Mouse (Mus musculus) embryonic facial prominence, embryonic 14.5 days (tissue): ENCODE results near the gene E2f6. TPM values are rescaled to one million over a fixed set of nuclear protein-coding genes. Genes with fewer than 3 reads are reported as not detected.

Source experiments
- ATAC-seq: fragments of 200-750 bp; cut with Nextera tagmentation; 2 replicates; pipeline ENCODE4 v1.8.0; 2017; ENCODE audit warnings: low read depth, moderate number of reproducible peaks, moderate TSS enrichment
- DNase-seq: peaks from one replicate; pipeline ENCODE4 v3.0.0-alpha.2; 2015; ENCODE audit warnings: low spot score
- H3K27ac ChIP-seq: fragments of 300-500 bp; sonication (generic); replicated peaks from 2 replicates; pipeline ENCODE4 v1.5.1; 2014; ENCODE audit warnings: low read depth, mild to moderate bottlenecking, low read length, moderate library complexity
- H3K27me3 ChIP-seq: fragments of 300-500 bp; sonication (generic); replicated peaks from 2 replicates; pipeline ENCODE4 v1.6.1; 2014; ENCODE audit warnings: low read length; ENCODE audit not compliant: control insufficient read depth, insufficient read depth
- H3K36me3 ChIP-seq: fragments of 300-500 bp; sonication (generic); 2 replicates; pipeline ENCODE4 v1.6.1; 2014; ENCODE audit warnings: low read length, mixed read lengths; ENCODE audit not compliant: control insufficient read depth, insufficient read depth
- H3K4me1 ChIP-seq: fragments of 300-500 bp; sonication (generic); 2 replicates; pipeline ENCODE4 v1.6.1; 2014; ENCODE audit warnings: antibody characterized with exemption, low read length; ENCODE audit not compliant: control insufficient read depth, insufficient read depth
- H3K4me2 ChIP-seq: fragments of 300-500 bp; sonication (generic); 2 replicates; pipeline ENCODE4 v1.6.1; 2014; ENCODE audit warnings: low read depth, mild to moderate bottlenecking, low read length, moderate library complexity, mixed read lengths
- H3K4me3 ChIP-seq: fragments of 300-500 bp; sonication (generic); 2 replicates; pipeline ENCODE4 v1.5.1; 2014; ENCODE audit warnings: low read depth, mild to moderate bottlenecking, low read length
- H3K9ac ChIP-seq: fragments of 300-500 bp; sonication (generic); 2 replicates; pipeline ENCODE4 v1.6.1; 2014; ENCODE audit warnings: low read depth, mild to moderate bottlenecking, low read length, moderate library complexity, mixed read lengths
- H3K9me3 ChIP-seq: fragments of 300-500 bp; sonication (generic); 2 replicates; pipeline ENCODE4 v1.6.1; 2016; ENCODE audit warnings: low read length; ENCODE audit not compliant: control insufficient read depth
- WGBS: fragments of 180-500 bp; shearing (Covaris S2); extraction: QIAGEN DNeasy Blood & Tissue Kit; methylation state at CpG from one replicate; pipeline ENCODE4 v1.1.7; 2014; 5-methylcytosine and 5-hydroxymethylcytosine counted together
- polyA plus RNA-seq: library from polyadenylated mRNA; unstranded; fragments of >200 nt; fragmentation: Nextera tagmentation; extraction: Ambion mirVana; gene quantifications from 2 replicates; pipeline ENCODE4 v1.2.1, GENCODE M21; 2014

E2f6 gene
- polyA plus RNA-seq, 1 experiment from 2014 or later: 51.9 TPM

GRCm38 (mm10) chr12:16805511-16805910 is 5.3 kb upstream of the E2f6 start:
- H3K4me1 ChIP-seq: 0 out of 2 replicates have a peak, but pooled peaks cover 1% of the 10 kb centered on the region
- WGBS: 6% methylated on average over 5 of the region's 5 CpGs
- peaks cover 9% of the 10 kb centered on the region for H3K27me3 ChIP-seq
- H3K27ac ChIP-seq: no peak overlapping the region
- H3K4me2 ChIP-seq: no peak overlapping the region
- no peak overlapping the region for H3K9ac ChIP-seq
- ATAC-seq: peak; percentile 74
- no peaks in the 10 kb centered on the region for H3K9me3 ChIP-seq
- H3K36me3 ChIP-seq: no peaks in the 10 kb centered on the region
- no peak overlapping the region for H3K4me3 ChIP-seq
- DNase-seq: peak; percentile 92

DNA sequence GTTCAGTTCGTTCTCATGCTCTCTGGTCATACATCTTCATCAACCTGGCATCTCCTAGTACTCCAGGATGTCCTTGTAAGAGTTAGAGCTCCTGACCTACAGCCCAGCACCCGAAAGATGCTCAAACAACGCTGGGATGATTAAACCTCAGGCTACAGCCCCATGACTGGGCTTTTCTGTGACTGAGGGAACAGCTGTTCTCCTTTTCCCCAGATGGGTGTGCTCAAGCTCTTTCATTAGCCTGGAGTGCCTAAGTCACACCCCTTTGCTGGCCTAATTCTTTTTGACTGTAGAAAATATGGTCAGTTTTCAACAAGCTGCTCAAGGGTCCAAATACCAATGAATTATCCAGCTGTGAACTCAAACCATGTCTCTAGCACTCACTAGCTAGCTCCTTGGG is 2.7 kb upstream of the E2f6 start:
- DNase-seq: peak; percentile 84
- H3K4me1 ChIP-seq: peaks cover 15% of the 10 kb centered on the region
- H3K9me3 ChIP-seq: no peaks in the 10 kb centered on the region
- H3K4me2 ChIP-seq: no peak overlapping the region
- 42% methylated on average over 3 of the region's 3 CpGs for WGBS
- no peak overlapping the region for H3K27ac ChIP-seq
- no peak overlapping the region for H3K4me3 ChIP-seq
- H3K9ac ChIP-seq: no peak overlapping the region
- ATAC-seq: no peak
- no peaks in the 10 kb centered on the region for H3K36me3 ChIP-seq
- peaks cover 9% of the 10 kb centered on the region; the same call in 1 of the 2 replicates for H3K27me3 ChIP-seq

DNA sequence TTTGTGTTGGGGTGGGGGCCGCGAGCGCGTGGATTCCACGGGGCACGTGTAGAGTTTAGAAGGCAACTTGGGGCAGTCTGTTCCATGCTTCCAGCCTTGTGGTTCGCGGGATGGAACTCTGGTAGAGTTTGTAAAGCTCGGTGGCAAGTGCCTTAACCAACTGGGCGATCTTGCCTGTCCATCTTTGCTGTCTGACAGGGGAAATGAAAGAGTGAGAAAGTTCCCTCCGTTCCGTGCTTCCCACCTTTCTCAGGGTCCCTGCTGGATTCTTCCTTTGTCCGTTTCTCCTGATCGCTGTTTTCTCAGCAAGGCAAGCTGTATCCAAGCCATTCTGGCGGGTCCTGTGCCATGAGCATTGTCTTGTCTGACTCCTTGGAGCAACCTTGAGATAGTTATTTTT is 714 bp downstream of the E2f6 start:
- Histone ChIP-seq H3K9ac (peak overlapping the region; percentile 87), H3K4me2 (peak overlapping the region; percentile 86), H3K4me1 (peaks cover 15% of the 10 kb centered on the region), H3K27me3 (peaks cover 9% of the 10 kb centered on the region; the same call in 1 of the 2 replicates), H3K4me3 (peak overlapping the region; percentile 85), H3K27ac (peak overlapping the region; percentile 78), H3K9me3 (no peaks in the 10 kb centered on the region), H3K36me3 (peaks cover 21% of the 10 kb centered on the region)
- WGBS: 3% methylated on average over 15 of the region's 15 CpGs
- ATAC-seq (peak; percentile 13; the same call in 1 of the 2 replicates), DNase-seq (no peak)

DNA sequence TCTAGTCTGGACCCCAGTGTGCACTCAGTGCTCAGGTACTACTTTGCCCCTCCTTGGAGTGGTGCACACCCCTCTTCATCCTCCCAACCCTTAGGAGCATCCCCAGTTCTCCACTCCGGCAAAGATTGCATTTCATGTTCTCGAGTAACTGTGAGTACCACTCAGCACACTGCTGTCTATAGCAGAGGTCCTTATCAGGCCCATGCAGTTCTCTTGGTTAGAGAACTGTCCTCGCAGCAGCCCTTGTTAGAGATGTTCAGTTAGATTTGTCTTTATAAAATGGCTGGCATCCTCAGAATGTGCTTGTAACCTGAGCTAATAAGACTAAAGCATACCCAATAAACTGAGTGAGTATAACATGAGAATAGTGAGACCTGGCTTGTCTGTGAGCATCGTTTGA is 6.4 kb downstream of the E2f6 start:
- H3K4me2 ChIP-seq: no peak overlapping the region
- no peaks in the 10 kb centered on the region for H3K9me3 ChIP-seq
- no peak overlapping the region for H3K4me3 ChIP-seq
- peaks cover 70% of the 10 kb centered on the region for H3K36me3 ChIP-seq
- 89% methylated on average over 4 of the region's 4 CpGs for WGBS
- ATAC-seq: no peak
- peaks cover 8% of the 10 kb centered on the region for H3K4me1 ChIP-seq
- no peak for DNase-seq
- no peak overlapping the region for H3K9ac ChIP-seq
- no peak overlapping the region for H3K27ac ChIP-seq
- no peaks in the 10 kb centered on the region for H3K27me3 ChIP-seq

GRCm38 (mm10) chr12:16818513-16818912 is 7.8 kb downstream of the E2f6 start:
- Histone ChIP-seq H3K27me3 (no peaks in the 10 kb centered on the region), H3K4me2 (no peak overlapping the region), H3K9me3 (no peaks in the 10 kb centered on the region), H3K4me1 (no peaks in the 10 kb centered on the region), H3K4me3 (no peak overlapping the region), H3K9ac (no peak overlapping the region), H3K27ac (no peak overlapping the region), H3K36me3 (peaks cover 83% of the 10 kb centered on the region)
- WGBS: 54% methylated on average over 11 of the region's 11 CpGs
- ATAC-seq (no peak), DNase-seq (no peak)

GRCm38 (mm10) chr12:16820761-16821160 is 10.0 kb downstream of the E2f6 start:
- Histone ChIP-seq H3K4me1 (no peaks in the 10 kb centered on the region), H3K4me3 (no peak overlapping the region), H3K4me2 (no peak overlapping the region), H3K9ac (no peak overlapping the region), H3K27me3 (no peaks in the 10 kb centered on the region), H3K9me3 (no peaks in the 10 kb centered on the region), H3K27ac (no peak overlapping the region), H3K36me3 (peaks cover 92% of the 10 kb centered on the region)
- ATAC-seq (no peak), DNase-seq (no peak)
- WGBS: 91% methylated on average over 7 of the region's 7 CpGs

GRCm38 (mm10) chr12:16822181-16822734 is 11.5 kb downstream of the E2f6 start:
- Histone ChIP-seq H3K27me3 (no peaks in the 10 kb centered on the region), H3K36me3 (peaks cover 89% of the 10 kb centered on the region), H3K4me1 (no peaks in the 10 kb centered on the region), H3K4me3 (no peak overlapping the region), H3K27ac (no peak overlapping the region), H3K9me3 (no peaks in the 10 kb centered on the region), H3K9ac (no peak overlapping the region), H3K4me2 (no peak overlapping the region)
- WGBS: 94% methylated on average over 10 of the region's 10 CpGs
- no peak for ATAC-seq
- DNase-seq: no peak

DNA sequence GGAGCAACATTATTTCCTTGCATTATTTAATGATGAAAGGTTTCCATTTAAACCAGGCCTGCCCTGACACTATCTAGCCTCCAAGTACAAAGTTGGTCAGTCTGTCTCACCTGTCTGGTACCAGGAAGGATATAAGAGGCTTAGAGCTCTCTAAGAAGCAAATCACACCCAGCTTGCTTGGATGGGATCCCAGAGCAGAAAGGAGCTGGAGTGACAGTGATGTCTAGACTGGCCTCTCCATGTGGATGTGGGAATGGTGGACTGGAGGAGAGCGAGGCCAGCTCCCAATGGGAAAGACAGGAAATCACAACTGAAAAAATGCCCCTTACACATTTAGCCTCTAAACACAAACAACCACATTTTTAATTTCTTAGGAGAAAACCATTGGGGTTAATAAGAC is 12.9 kb downstream of the E2f6 start:
- ATAC-seq: no peak
- Histone ChIP-seq H3K9ac (no peak overlapping the region), H3K4me3 (no peak overlapping the region), H3K4me1 (no peaks in the 10 kb centered on the region), H3K4me2 (no peak overlapping the region), H3K36me3 (peaks cover 91% of the 10 kb centered on the region), H3K27ac (no peak overlapping the region), H3K27me3 (no peaks in the 10 kb centered on the region), H3K9me3 (no peaks in the 10 kb centered on the region)
- WGBS: 74% methylated on average over 1 of the region's 1 CpGs
- no peak for DNase-seq

DNA sequence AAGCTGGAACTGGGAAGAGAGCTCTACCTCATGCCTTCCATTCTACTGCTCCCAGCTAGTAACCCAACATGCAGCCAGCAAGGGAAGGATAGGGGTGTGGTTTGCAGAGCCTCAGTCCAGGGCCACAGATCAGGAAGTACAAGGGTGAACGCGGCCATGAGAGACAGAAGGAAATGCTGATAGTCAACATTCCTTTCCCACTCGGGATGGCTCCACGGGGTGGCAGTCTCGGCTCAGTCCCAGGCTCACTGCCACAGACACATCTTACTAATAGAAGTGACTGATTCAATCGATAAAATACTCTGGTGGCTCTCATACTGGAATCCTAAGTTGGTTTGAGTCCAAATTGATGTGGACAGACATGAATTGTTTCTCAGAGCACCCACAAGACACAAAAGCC is 17.7 kb downstream of the E2f6 start:
- WGBS: 72% methylated on average over 6 of the region's 6 CpGs
- H3K27ac ChIP-seq: no peak overlapping the region
- no peaks in the 10 kb centered on the region for H3K4me1 ChIP-seq
- no peak; the same call in 1 of the 2 replicates for ATAC-seq
- DNase-seq: no peak
- peaks cover 58% of the 10 kb centered on the region for H3K36me3 ChIP-seq
- no peak overlapping the region for H3K4me3 ChIP-seq
- H3K27me3 ChIP-seq: no peaks in the 10 kb centered on the region
- H3K9me3 ChIP-seq: no peaks in the 10 kb centered on the region
- H3K4me2 ChIP-seq: no peak overlapping the region
- H3K9ac ChIP-seq: no peak overlapping the region
